Mouse (Mus musculus) gastrocnemius, adult 18-20 months (tissue): Measurements from ENCODE around the gene Fam222b. TPM values are rescaled to one million over a fixed set of nuclear protein-coding genes. Genes with fewer than 3 reads are reported as not detected.
"Not testable (repeated sequence)": the region's sequence is repeated elsewhere in the genome, so short reads cannot be mapped to it uniquely, and the experiment has no call there.

Experiments used
- DNase-seq: peaks from one replicate; pipeline ENCODE4 v3.0.0; 2021; ENCODE audit warnings: low spot score
- total RNA-seq, 2 experiments: library from RNA; stranded (reverse); gene quantifications; 2 replicates each; pipeline ENCODE4 v1.2.3; 2021

The Fam222b gene
- total RNA-seq, 2 experiments from 2014 or later = 8.2 to 9.4 TPM

DNA sequence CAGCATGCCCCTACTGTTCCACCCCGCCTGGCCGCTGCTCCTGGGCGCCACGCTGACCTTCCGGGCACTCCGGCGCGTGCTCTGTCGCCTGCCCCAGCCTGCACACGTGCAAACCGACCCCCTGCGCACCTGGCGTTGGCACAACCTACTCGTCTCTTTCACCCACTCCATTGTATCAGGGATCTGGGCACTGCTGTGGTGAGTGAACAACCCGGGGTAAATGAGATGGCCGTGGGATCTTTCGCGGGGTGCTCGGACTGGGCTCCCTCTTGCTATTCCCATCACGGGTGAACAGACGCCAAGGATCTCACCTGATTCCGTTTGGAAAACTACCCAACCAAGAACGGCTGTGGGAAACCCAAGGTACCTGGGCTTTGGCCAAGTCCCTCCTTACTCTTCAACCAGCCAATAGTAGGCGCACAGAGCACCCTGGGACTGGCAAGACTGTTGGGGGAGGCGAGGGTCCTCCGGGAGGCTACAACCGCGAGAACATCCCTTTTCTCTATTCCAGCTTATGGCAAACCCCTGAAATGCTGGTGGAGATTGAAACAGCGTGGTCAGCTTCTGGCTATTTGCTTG, 84.5 kb downstream of the Fam222b start:
- no peak for DNase-seq

DNA sequence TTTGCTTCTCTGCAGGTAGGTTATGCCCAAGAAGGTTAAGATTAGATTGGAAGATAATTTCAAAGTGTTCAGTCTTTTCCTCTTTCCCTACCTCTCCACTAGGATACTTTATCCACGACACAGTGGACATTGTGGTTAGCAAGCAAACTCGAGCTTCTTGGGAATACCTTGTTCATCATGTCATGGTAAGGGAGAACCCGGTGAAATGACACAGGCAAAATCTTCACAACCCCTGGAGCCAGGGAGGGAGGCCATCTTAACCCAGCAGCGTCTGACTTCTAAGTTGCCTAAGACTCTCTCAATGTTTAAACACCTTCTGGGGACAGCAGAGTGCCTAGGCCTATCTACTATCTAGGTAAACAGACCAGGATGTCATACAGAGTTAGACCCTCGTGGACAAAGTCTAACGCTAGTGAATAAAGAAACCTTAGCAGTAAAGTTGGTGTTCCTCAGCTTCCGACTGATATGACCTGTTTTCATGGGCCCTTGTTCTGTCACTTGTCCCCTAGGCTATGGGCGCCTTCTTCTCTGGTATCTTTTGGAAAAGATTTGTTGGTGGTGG, 85.1 kb downstream of the Fam222b start:
- no peak for DNase-seq

- DNase-seq = no peak
Observed at GRCm38 (mm10) chr11:78180081-78180761, 85.8 kb downstream of the Fam222b start.

DNA sequence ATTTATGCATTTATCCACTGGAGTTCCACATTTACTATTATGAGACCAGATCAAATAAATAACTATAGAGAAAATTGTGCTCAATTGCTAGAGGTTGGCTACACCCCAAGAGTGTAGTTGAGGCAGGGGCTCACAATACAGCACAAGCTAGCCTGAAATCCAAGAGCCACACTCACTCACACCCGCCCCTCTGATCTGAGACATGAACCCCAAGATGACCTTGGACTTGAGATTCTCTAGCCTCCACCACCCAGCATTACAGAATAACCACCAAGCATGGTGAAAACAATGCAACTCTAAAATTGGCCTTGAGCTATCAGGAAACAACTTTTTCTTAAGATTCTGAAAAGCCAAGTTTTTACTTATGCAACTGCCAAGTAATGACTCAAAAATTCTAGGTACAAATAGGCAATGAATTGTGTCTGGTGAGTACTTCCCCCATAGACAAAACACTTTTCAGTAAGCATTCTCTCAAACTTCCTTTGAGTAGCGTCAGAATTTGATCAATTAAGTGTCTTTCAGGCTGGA, 87.4 kb downstream of the Fam222b start:
- DNase-seq = no peak

DNA sequence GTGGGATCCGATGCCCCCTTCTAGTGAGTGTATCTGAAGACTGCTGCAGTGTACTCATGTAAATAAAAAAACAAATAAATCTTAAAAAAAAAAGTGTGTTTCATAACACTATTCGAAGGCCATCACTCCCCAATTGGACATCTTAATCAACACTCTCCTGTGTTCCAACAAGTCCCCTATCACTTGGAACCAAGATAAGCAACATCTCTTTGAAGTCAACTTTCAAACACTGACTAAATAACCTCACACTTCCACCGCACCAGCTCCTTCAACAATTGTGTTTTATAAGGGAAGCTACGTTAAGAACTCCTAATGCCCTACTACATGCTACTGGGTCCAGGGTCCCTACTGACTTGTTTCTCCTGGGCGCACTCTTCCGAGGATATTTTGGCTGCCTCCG, 88.0 kb downstream of the Fam222b start:
- DNase-seq = no peak

- peak; percentile 82 for DNase-seq
Observed at GRCm38 (mm10) chr11:78182961-78183844, 88.7 kb downstream of the Fam222b start, which contains the start of gene Rpl23a. Gene Rpl23a (minus strand): TSS chr11:78183584.

GRCm38 (mm10) chr11:78183884-78184514, 89.5 kb downstream of the Fam222b start:
- no peak for DNase-seq

DNA sequence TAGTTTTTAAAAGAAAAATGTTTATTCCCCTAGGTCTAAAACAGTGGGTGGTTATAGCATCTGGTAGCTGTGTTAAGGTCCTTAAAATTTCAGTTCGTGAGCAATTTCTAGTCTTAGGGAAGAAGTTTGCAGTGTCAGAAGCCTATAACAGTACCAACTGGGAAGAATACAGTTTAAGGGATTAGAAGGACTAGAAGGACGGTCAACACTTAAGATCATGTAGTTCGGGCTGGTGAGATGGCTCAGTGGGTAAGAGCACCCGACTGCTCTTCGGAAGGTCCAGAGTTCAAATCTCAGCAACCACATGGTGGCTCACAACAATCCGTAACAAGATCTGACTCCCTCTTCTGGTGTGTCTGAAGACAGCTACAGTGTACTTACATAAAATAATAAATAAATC, 90.2 kb downstream of the Fam222b start:
- not testable (repeated sequence) for DNase-seq

DNA sequence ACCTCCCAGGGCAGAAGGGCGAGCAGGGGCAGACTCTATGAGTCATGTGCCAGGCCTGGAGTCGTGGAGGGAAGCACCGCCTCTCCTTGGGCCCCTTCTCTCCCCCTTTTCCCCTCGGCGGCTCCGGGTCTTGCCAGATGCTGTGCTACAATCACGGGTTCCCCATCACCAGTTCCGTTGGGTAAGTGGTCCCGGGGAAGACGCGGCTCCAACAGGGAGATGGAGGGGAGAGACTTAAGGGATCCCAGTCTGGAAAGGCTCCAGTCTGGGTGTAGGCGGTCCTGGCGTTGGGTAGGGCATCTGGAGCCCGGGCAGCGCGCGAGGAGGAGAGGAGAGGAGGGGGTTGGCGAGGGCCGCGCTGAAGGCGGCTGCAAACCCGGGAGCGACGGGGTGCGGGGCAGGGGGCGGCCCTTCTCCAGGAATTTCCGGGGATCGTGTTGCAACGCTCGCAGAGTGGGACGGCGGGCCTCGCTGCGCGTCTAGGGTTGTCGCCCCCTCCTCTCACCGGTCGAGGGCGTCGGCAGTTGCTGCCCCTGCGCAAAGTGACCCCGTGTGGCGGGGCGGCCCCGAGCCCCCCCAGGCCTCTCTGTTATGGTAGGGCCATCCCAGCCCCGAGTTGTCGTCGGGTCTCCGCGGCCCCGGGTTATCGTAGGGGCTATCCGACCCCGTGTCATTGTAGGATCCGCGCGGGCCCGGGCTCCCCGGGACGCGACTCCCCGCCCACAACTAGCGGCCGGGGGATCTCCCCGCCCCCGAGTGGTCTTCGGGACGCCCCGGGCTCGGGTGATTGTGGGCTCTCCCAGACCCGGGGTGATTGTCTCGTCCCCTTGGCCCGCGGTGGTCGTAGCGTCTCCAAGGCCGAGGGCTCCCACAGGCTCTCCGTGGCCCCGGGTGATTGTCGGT, 94.1 kb downstream of the Fam222b start, which contains the start of gene Rab34:
TSS of gene Rab34 (plus strand) at position 100 of the 903 bp plus-strand sequence.
- DNase-seq = peak; percentile 52

DNA sequence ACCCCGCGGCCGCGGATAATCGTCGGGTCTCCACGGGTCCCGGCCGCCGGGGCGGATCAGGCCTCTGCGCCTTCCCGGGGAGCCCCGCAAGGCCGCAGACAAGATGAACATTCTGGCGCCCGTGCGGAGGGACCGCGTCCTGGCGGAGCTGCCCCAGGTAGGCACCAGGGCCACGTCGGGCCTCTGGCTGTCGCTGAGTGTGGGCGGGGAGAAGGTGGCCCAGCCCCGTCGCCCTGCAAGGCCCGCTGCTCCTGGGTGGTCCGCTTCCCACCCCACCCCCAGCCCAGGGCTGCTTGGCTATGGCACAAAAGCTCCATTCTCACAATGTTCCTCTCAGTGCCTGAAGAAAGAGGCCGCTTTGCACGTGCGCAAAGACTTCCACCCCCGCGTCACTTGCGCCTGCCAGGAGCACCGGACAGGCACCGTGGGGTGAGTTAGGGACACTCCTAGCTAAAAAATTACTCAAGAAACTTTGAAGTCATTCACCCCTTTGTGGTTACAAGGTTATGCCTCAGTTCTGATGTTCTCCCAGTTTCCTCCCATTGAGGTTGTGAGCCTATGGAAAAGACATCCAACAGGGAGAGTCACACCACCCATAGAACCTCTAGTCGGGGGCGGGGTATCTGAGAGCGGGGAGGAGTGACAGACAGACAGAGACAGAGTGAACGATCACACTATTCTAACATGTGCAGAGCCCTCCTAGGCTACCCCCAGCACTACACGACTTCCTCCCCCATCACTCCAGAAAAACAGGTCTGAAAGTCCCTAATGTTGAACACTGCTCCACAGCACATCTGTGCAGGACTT, 95.0 kb downstream of the Fam222b start:
- DNase-seq = peak; percentile 21

DNA sequence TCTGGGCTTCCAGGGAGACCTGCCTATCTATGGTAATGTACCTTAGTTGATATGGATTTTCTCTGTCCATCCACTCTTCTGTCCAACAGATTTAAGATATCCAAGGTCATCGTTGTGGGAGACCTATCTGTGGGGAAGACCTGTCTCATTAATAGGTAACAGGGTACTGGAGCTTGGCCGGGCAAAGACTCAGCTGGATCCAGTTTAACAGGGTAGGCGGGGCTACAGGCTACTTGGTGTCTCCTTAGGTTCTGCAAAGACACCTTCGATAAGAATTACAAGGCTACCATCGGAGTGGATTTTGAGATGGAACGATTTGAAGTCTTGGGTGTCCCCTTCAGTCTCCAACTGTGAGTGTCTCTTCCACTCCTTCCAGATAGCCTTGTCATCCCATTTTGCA, 95.6 kb downstream of the Fam222b start:
- DNase-seq = no peak

DNA sequence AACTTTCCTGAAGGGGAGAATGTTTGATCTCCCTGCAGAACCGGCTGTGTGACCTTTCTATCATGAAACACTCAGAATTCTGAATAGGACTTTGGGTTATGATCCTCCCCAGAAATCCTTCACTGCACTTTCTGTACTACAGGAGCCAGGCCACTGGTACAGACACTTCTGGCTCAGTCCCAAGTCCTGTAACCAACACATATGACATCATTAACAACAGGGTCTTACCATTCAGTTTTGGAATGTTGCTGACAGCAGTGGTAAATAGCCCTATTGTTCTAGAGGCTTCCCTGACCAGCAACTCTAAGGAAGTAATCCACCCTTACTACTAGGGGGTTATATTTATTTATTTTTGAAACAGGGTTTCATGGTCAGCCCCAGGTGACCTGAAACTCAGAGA, 98.7 kb downstream of the Fam222b start, which contains the start of gene Proca1:
TSS of gene Proca1 (plus strand) at position 280 of the 400 bp plus-strand sequence.
- DNase-seq = no peak

- DNase-seq = peak; percentile 79
Observed at GRCm38 (mm10) chr11:78194411-78195100, 100.1 kb downstream of the Fam222b start.

- DNase-seq = no peak
Observed at GRCm38 (mm10) chr11:78195101-78195863, 100.8 kb downstream of the Fam222b start.

- DNase-seq = no peak
Observed at GRCm38 (mm10) chr11:78202372-78202771, 107.9 kb downstream of the Fam222b start.

- no peak for DNase-seq
Observed at GRCm38 (mm10) chr11:78204287-78204686, 109.8 kb downstream of the Fam222b start.

- no peak for DNase-seq
Observed at GRCm38 (mm10) chr11:78205361-78206206, 111.1 kb downstream of the Fam222b start.
